Mouse (Mus musculus): Measurements from ENCODE around the gene Trpm3.

DNA sequence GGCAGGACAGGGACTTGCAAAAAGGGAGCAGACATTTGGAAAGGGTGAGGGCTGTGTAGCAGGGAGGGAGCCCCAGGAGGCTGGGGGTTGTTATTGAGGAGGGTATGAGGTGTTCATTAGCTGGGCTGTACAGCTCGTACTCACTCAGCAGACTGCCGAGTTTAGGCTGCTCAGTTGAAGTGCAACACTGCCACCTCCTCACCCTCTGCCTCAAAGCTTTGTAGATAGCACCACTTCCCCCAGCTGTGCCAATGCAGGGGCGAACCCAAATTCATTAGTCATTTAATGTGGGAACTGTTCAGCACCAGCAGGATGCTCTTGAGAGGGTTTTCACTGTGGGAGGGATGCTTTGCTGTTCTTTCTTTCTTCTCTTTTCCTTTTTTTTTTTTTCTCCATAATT is 324.7 kb downstream of the Trpm3 start:
- TF ChIP-seq CTCF (IDR thresholded peaks at IDR 0.05; ENCODE audit: borderline replicate concordance, control insufficient read depth, extremely low read depth, insufficient read depth, low read length, poor library complexity) (no peak), POLR2A (IDR thresholded peaks at IDR 0.05; ENCODE audit: control insufficient read depth, extremely low read depth, insufficient read depth, low read length, poor library complexity) (no peak)
